Mouse (Mus musculus) forebrain, embryonic 15.5 days (tissue): ENCODE results near the gene Hsd17b14. TPM values are rescaled to one million over a fixed set of nuclear protein-coding genes. Genes with fewer than 3 reads are reported as not detected.

ENCODE experiments used
- ATAC-seq: fragments of 200-750 bp; cut with Nextera tagmentation; replicated peaks from 2 replicates; pipeline ENCODE4 v1.8.0; 2017; ENCODE audit warnings: mild to moderate bottlenecking, moderate TSS enrichment, moderate library complexity
- H3K27ac ChIP-seq: fragments of 300-500 bp; sonication (generic); replicated peaks from 2 replicates; pipeline ENCODE4 v1.5.1; 2015; ENCODE audit warnings: mild to moderate bottlenecking, inconsistent platforms
- H3K27me3 ChIP-seq: fragments of 300-500 bp; sonication (generic); 2 replicates; pipeline ENCODE4 v1.6.1; 2015; ENCODE audit warnings: inconsistent platforms
- H3K36me3 ChIP-seq: fragments of 300-500 bp; sonication (generic); 2 replicates; pipeline ENCODE4 v1.6.1; 2015; ENCODE audit warnings: mild to moderate bottlenecking, inconsistent platforms
- H3K4me1 ChIP-seq: fragments of 300-500 bp; sonication (generic); 2 replicates; pipeline ENCODE4 v1.6.1; 2015; ENCODE audit warnings: inconsistent platforms
- H3K4me2 ChIP-seq: fragments of 300-500 bp; sonication (generic); replicated peaks from 2 replicates; pipeline ENCODE4 v1.6.1; 2015; ENCODE audit warnings: mild to moderate bottlenecking, inconsistent platforms
- H3K4me3 ChIP-seq: fragments of 300-500 bp; sonication (generic); 2 replicates; pipeline ENCODE4 v1.5.1; 2015; ENCODE audit warnings: mild to moderate bottlenecking, inconsistent platforms
- H3K9ac ChIP-seq: fragments of 300-500 bp; sonication (generic); replicated peaks from 2 replicates; pipeline ENCODE4 v1.6.1; 2015; ENCODE audit warnings: mild to moderate bottlenecking, inconsistent platforms
- H3K9me3 ChIP-seq: fragments of 300-500 bp; sonication (generic); 2 replicates; pipeline ENCODE4 v1.6.1; 2016; ENCODE audit warnings: inconsistent platforms
- WGBS: fragments of 180-500 bp; shearing (Covaris S2); methylation state at CpG from one replicate; pipeline ENCODE4 v1.1.7; 2015; ENCODE audit warnings: mixed read lengths; 5-methylcytosine and 5-hydroxymethylcytosine counted together
- polyA plus RNA-seq: library from polyadenylated mRNA; unstranded; fragments of >200 nt; fragmentation: Nextera tagmentation; extraction: Ambion mirVana; gene quantifications from 2 replicates; pipeline ENCODE4 v1.2.1, GENCODE M21; 2015

Hsd17b14 gene
- polyA plus RNA-seq, 1 experiment from 2014 or later: not detected

DNA sequence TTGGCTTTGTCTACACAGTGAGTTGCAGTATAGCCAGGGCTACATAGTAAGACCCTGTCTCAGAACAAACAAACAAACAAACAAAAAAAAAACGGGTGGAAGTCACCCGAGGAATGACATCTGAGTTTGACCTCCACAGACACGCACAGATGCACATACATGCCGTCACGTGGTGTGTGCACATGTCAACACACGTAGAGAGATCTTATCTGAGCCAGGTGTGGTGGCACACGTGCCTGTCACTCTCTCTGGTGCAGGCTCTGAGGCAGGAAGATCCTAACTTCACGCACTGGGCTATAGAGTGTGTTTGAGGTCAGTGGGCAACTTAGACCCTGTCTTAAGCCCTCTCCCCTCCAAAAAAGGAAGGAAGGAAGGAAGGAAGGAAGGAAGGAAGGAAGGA is 19.3 kb downstream of the Hsd17b14 start:
- Histone ChIP-seq H3K27ac (no peak overlapping the region), H3K4me1 (peaks cover 22% of the 10 kb centered on the region), H3K9me3 (no peaks in the 10 kb centered on the region), H3K4me2 (no peak overlapping the region), H3K36me3 (peaks cover 14% of the 10 kb centered on the region), H3K9ac (no peak overlapping the region), H3K27me3 (no peaks in the 10 kb centered on the region), H3K4me3 (no peak overlapping the region)
- 80% methylated on average over 8 of the region's 8 CpGs for WGBS
- ATAC-seq: no peak

DNA sequence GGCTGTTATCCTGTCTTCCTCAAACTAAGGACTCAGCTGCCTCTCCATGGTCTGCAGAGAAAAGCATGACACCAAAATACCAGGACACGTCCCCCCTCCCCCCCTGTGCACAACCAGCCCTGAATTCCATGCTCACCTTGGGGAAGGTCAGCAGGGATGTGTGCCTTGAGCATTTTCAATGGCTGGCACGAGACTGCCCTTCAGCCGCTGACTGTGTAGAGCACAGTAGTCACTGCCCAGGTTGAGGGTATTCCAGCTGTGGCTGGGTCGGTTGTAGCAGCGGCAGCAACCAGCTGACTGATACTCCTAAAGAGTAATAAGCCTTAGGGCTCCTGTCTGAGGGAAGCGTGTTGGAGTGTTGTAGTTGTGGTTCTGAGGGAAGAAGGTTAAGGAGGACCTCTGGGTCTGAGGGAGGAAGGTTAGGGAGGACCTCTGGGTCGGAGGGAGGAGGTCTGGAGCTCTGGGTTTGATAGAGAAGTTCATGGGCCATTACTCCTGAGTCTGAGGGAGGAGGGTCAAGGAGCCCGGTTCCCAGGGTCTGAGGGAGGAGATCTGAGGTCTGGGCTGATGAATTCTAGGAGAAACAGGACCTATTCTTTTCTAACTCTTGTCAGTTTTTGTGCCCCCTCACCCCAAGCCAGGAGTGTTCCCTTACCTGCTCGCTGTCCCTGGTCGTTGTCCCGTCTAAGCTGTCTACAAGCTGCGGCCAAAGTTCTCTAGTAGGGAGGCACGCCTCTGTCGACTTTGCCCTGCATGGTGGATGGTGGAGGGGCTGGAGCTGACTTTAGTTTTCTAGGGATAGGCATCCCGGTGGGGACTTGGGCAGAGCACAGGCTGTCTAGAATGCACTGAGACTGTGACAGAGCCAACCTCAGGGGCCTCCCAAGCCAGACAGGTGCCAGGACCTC is 20.0 kb downstream of the Hsd17b14 start:
- H3K9me3 ChIP-seq: no peaks in the 10 kb centered on the region
- no peak for ATAC-seq
- H3K36me3 ChIP-seq: peaks cover 14% of the 10 kb centered on the region
- no peaks in the 10 kb centered on the region for H3K27me3 ChIP-seq
- peaks cover 20% of the 10 kb centered on the region for H3K4me1 ChIP-seq
- no peak overlapping the region for H3K4me3 ChIP-seq
- H3K27ac ChIP-seq: no peak overlapping the region
- 89% methylated on average over 15 of the region's 15 CpGs for WGBS
- H3K4me2 ChIP-seq: no peak overlapping the region
- no peak overlapping the region for H3K9ac ChIP-seq

DNA sequence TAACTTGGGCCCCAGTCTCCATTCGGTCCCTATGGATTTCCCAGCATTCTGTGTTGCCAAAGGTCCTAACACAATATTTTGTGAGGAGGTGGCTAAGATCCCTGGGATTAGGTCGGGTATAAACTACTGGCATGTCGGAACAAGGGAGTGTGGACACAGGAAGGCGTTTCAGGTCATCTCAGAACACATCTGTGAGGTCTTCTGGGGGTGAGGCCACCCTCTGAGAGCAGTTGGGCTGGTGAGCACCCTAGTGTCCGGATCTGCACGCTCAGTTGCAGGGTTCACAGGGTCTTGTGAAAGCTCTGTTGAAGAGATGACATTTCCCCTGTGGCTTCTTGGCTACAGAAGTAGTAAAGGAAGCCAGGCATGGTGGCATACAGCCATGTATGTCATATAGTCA is 31.2 kb downstream of the Hsd17b14 start:
- H3K9me3 ChIP-seq: no peaks in the 10 kb centered on the region
- WGBS: 94% methylated on average over 6 of the region's 6 CpGs
- H3K36me3 ChIP-seq: peaks cover 10% of the 10 kb centered on the region; the same call in 1 of the 2 replicates
- H3K4me1 ChIP-seq: peaks cover 4% of the 10 kb centered on the region
- H3K4me3 ChIP-seq: no peak overlapping the region
- ATAC-seq: no peak
- no peak overlapping the region for H3K4me2 ChIP-seq
- no peaks in the 10 kb centered on the region for H3K27me3 ChIP-seq
- H3K27ac ChIP-seq: no peak overlapping the region
- H3K9ac ChIP-seq: no peak overlapping the region

DNA sequence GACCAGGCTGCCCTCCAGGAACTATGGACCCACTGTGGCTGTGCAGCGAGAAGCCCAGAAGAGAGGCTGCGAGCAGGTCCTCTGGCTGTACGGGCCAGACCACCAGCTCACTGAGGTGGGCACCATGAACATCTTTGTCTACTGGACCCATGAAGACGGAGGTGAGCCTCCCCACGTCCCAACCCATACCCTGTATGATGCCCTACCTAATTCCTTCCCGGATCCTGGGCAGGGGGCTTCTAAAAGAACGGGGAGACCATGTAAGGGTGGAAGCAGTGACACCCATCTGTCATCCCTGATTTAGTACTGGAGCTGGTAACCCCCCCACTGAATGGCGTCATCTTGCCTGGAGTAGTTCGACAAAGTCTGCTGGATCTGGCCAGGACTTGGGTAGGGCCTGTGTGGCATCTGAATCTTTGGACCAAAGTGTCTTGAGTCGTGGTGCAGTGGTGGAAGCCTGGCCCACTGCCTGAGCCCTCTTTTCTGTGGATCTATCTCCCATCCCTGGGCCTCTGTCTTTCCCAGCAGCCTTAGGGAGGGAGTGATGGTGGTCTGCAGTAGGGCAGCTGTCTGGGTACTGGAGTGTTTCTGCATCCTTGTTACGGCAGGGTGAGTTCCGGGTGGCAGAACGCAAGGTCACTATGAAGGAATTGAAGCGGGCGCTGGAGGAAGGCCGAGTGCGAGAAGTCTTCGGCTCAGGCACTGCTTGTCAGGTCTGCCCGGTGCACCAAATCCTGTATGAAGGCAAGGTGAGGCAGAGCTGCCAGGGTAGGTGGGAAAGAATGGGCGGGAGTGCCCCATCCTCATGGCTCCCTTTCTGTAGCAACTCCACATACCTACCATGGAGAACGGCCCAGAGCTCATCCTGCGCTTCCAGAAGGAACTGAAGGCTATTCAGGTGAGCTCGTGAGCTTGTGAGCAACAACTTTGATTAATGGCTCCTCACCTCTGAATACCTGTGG is 33.2 kb downstream of the Hsd17b14 start:
- 94% methylated on average over 23 of the region's 23 CpGs for WGBS
- H3K27ac ChIP-seq: no peak overlapping the region
- H3K4me2 ChIP-seq: no peak overlapping the region
- no peak overlapping the region for H3K4me3 ChIP-seq
- no peak overlapping the region for H3K9ac ChIP-seq
- H3K4me1 ChIP-seq: peaks cover 4% of the 10 kb centered on the region
- ATAC-seq: no peak
- H3K27me3 ChIP-seq: no peaks in the 10 kb centered on the region
- no peaks in the 10 kb centered on the region for H3K9me3 ChIP-seq
- peaks cover 10% of the 10 kb centered on the region; the same call in 1 of the 2 replicates for H3K36me3 ChIP-seq

DNA sequence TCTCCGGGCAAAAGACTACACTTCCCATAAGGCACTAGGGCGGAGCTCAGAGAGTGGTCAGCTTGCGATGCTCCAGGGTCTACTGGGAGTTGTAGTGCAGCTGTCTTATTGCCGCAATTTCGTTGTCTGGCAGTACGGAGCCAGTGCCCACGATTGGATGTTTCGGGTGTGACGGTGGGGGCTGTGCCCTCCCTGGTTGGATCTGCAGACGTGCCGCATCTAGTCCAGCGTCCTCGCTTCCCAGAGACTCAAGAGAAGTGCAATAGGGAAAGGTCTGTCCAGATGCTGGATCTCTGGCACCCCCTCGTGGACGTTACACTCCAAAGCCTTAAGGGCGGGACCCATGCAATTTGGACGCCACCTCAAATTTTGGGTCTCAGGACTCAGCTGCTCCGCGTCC is 34.5 kb downstream of the Hsd17b14 start:
- Histone ChIP-seq H3K36me3 (peaks cover 9% of the 10 kb centered on the region; the same call in 1 of the 2 replicates), H3K4me1 (peaks cover 4% of the 10 kb centered on the region), H3K4me3 (peak overlapping the region; percentile 36), H3K9ac (peak overlapping the region; percentile 16; the same call in 1 of the 2 replicates), H3K4me2 (peak overlapping the region; percentile 42), H3K27ac (peak overlapping the region; percentile 64; the same call in 1 of the 2 replicates), H3K9me3 (no peaks in the 10 kb centered on the region), H3K27me3 (no peaks in the 10 kb centered on the region)
- 6% methylated on average over 19 of the region's 19 CpGs for WGBS
- ATAC-seq: peak; percentile 99

DNA sequence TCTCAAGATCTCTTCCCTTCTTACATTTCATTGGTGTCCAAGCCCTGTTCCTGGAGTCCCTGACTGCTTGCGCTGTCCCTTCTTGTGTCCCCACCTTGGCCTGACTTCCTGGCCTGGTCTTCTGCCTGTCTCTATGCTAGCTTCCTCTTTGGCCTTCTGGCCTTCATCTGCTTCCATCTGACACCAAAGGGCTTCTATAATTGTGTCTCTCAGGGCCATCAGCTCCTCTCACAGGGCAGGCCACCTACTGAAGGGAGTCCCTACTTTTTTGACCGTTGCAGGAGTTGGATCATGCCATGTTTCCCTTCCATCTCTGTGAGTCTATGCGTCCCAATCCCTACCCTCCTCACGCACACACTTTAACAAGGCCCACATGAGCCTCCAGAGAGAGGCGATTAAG is 35.2 kb downstream of the Hsd17b14 start:
- Histone ChIP-seq H3K36me3 (peaks cover 5% of the 10 kb centered on the region; the same call in 1 of the 2 replicates), H3K27me3 (no peaks in the 10 kb centered on the region), H3K9me3 (no peaks in the 10 kb centered on the region), H3K9ac (0 out of 2 replicates have a peak overlapping the region, but pooled peaks have one; percentile 16), H3K27ac (peak overlapping the region; percentile 40; the same call in 1 of the 2 replicates), H3K4me2 (peak overlapping the region; percentile 42), H3K4me1 (peaks cover 4% of the 10 kb centered on the region), H3K4me3 (no peak overlapping the region)
- WGBS: 96% methylated on average over 5 of the region's 5 CpGs
- no peak for ATAC-seq

DNA sequence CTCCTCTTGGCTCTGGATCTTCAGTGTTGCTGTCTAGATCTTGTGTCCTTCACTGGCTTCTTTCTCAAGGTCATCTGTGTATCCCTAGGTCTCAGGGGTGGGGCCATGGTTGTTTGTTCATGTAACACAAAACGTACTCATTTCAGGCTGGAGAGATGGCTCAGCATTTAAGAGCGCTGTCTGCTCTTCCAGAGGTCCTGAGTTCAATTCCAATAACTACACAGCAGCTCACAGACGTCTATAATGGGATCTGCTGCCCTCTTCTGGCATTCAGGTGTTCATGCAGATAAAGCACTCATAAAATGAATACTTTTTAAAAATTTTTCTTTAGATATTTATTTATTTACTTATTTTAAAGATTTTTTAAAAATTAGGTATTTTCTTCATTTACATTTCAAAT is 36.2 kb downstream of the Hsd17b14 start:
- 66% methylated on average over 3 of the region's 3 CpGs for WGBS
- no peak overlapping the region for H3K4me2 ChIP-seq
- H3K36me3 ChIP-seq: no peaks in the 10 kb centered on the region; the same call in 1 of the 2 replicates
- ATAC-seq: no peak
- no peak overlapping the region for H3K9ac ChIP-seq
- no peaks in the 10 kb centered on the region for H3K27me3 ChIP-seq
- no peak overlapping the region for H3K27ac ChIP-seq
- no peaks in the 10 kb centered on the region for H3K9me3 ChIP-seq
- peaks cover 4% of the 10 kb centered on the region for H3K4me1 ChIP-seq
- no peak overlapping the region for H3K4me3 ChIP-seq

DNA sequence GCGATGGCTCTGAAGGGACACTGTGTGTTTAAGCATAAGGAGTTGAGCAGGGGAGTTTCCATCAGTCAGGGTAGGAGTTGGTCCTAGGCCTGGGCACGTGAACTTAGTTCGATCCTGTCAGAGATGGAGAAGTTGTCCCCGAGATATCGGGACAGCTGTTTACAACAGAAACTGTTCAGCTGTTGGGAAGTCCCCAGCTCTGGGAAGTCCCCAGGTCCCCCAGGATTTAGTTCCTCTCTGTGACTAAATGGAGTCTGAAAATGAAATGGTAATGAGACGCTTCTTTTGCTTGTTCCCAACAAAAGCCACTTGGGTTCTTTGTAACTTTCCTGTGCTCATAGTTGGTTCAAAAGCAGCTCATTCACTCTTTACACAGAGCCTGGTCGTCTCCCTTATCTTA is 37.2 kb downstream of the Hsd17b14 start:
- Histone ChIP-seq H3K4me2 (no peak overlapping the region), H3K4me3 (no peak overlapping the region), H3K4me1 (peaks cover 4% of the 10 kb centered on the region), H3K36me3 (no peaks in the 10 kb centered on the region), H3K27ac (no peak overlapping the region), H3K9ac (no peak overlapping the region), H3K27me3 (no peaks in the 10 kb centered on the region), H3K9me3 (no peaks in the 10 kb centered on the region)
- no peak for ATAC-seq
- 75% methylated on average over 7 of the region's 7 CpGs for WGBS

DNA sequence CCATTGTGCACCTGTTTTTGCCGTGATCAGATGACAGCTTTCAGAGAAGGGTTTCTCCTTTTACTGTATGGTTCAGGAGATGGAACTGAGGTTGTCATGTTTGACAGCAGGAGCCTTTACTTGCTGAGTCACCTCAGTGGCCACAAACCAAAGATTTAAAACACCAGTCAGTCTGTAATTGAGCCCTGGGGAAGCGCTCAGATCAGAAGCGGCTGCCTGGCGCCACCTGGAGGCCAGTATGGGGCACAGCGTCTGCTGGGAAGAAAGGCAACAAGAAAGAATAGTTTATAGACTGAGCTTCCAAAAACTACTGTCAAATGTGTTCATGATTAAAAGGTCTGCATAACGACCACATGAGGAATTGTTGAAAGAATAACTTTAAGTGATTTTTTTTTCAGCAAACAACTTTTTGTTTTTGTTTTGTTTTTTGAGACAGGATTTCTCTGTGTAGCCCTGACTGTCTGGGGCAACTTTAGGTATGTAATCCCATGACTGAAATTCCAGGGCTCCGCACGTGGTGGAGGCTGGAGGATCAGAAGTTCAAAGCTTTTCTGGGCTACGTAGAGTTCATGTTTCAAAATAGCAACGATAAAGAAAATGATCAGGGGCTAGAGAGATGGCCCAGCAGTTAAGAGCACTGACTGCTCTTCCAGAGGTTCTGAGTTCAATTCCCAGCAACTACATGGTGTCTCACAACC is 38.6 kb downstream of the Hsd17b14 start:
- Histone ChIP-seq H3K9me3 (no peaks in the 10 kb centered on the region), H3K27ac (no peak overlapping the region), H3K4me1 (peaks cover 4% of the 10 kb centered on the region), H3K36me3 (no peaks in the 10 kb centered on the region), H3K4me2 (no peak overlapping the region), H3K9ac (no peak overlapping the region), H3K4me3 (no peak overlapping the region), H3K27me3 (no peaks in the 10 kb centered on the region)
- ATAC-seq: no peak
- 25% methylated on average over 10 of the region's 10 CpGs for WGBS

DNA sequence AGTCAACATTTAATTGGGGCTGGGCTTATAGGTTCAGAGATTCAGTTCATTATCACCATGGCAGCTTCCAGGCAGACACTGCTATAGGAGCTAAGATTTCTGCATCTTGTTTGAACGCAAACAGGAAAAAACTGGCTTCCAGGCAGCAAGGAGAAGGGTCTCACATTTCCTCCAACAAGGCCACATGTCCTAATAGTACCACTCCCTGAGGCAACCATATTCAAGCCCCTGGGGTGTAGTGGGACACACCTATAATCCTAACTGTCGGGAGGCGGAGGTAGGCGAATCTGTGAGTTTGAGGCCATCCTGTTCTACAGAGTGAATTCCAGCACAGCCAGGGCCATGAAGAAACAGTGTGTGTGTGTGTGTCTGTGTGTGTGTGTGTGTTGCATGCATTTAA is 40.5 kb downstream of the Hsd17b14 start:
- Histone ChIP-seq H3K27ac (no peak overlapping the region), H3K4me1 (no peaks in the 10 kb centered on the region), H3K27me3 (no peaks in the 10 kb centered on the region), H3K4me3 (no peak overlapping the region), H3K36me3 (no peaks in the 10 kb centered on the region), H3K9me3 (no peaks in the 10 kb centered on the region), H3K4me2 (no peak overlapping the region), H3K9ac (no peak overlapping the region)
- WGBS: 79% methylated on average over 4 of the region's 4 CpGs
- no peak for ATAC-seq

DNA sequence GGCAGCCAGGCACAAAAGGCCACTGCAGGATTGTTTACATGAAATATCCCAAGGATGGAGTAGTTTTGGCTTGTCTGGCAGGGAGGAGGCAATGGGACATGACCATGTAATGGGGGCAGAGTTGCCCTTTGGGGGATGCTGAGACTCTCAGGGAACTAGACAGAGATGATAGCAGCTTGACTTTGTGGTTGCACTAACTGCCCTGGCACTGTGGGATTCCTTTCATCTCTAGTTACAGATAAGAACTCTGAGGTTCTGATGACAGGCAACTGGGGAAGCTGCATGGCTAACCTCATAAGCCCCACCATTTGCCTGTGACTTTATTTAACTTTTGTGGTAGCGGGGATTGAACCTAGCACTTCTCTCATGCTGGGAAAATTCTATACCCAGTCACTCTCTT is 41.4 kb downstream of the Hsd17b14 start:
- no peak for ATAC-seq
- Histone ChIP-seq H3K9me3 (no peaks in the 10 kb centered on the region), H3K9ac (no peak overlapping the region), H3K27me3 (no peaks in the 10 kb centered on the region), H3K27ac (no peak overlapping the region), H3K4me2 (no peak overlapping the region), H3K4me1 (no peaks in the 10 kb centered on the region), H3K36me3 (no peaks in the 10 kb centered on the region), H3K4me3 (no peak overlapping the region)
- 82% methylated on average over 1 of the region's 1 CpGs for WGBS
